In the genomic region with DNA sequence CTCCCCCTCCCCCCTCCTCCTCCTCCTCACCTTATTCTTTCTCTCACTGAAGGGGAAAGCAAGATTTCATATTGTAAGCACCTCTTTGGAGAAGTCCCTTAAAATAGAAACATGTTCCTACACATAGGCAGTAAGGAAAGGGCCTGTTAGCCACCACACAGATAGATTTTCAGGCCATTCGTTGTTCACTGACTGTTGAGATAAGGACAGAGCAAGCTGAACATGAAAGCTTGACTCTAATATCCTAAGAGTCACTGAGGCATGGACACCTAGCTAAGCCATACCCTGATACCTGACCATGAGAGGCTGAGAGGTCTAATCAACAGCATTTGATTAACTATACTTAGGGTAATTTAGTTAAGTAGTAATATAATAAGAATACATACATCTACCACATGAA, we compare ENCODE assay signal across 19 mouse cellular contexts.
"Had no signal": no experiment of that assay in that cellular context is flagged by ENCODE, and none has a peak within 500 bp of the region (broad histone marks: within the 10 kb centered on the region; RNA-seq: fewer than 3 reads in every experiment).

No protein-coding gene starts in this region.

- H3K4me1 ChIP-seq: midbrain, embryonic 10.5 days; midbrain, embryonic 12.5 days; neural tube, embryonic 13.5 days; neural tube, embryonic 15.5 days had no signal

- H3K4me3 ChIP-seq: midbrain, embryonic 10.5 days; midbrain, embryonic 12.5 days; myocyte; neural tube, embryonic 13.5 days; neural tube, embryonic 15.5 days had no signal

- H3K27ac ChIP-seq: midbrain, embryonic 10.5 days; midbrain, embryonic 12.5 days; neural tube, embryonic 13.5 days; neural tube, embryonic 15.5 days had no signal

- ATAC-seq: midbrain, embryonic 16.5 days had no signal

- H3K9me3 ChIP-seq: midbrain, embryonic 10.5 days; midbrain, embryonic 12.5 days; neural tube, embryonic 13.5 days; neural tube, embryonic 15.5 days had no signal

- DNase-seq: lung, adult 18-20 months; lung, embryonic 14.5 days; lung, postnatal 10 days; lung, postnatal 4 days; midbrain, embryonic 14.5 days; retina, postnatal 1 day; right cerebral cortex, adult 18-20 months; right cerebral cortex, postnatal 25 days; right cerebral cortex, postnatal 4 days; spleen, adult 18-20 months; thymus, adult 18-20 months; thymus, postnatal 14 days; thymus, postnatal 36 days had no signal

- H3K36me3 ChIP-seq: midbrain, embryonic 10.5 days; midbrain, embryonic 12.5 days; neural tube, embryonic 13.5 days; neural tube, embryonic 15.5 days had no signal

- H3K4me2 ChIP-seq: lung, embryonic 14.5 days; midbrain, embryonic 12.5 days; neural tube, embryonic 13.5 days; neural tube, embryonic 15.5 days had no signal

- H3K27me3 ChIP-seq: midbrain, embryonic 12.5 days; neural tube, embryonic 13.5 days; neural tube, embryonic 15.5 days had no signal

- H3K9ac ChIP-seq: lung, embryonic 14.5 days; midbrain, embryonic 12.5 days; neural tube, embryonic 13.5 days; neural tube, embryonic 15.5 days had no signal
